Mouse (Mus musculus) lung, adult 2 months (tissue): ENCODE measurements around the gene Mei1.

ENCODE experiments used
- CTCF ChIP-seq: fragments of 200-500 bp; IDR thresholded peaks from 2 replicates; pipeline ENCODE4 v1.5.1; 2011; ENCODE audit warnings: mild to moderate bottlenecking, low read length, control low read depth; ENCODE audit not compliant: insufficient read depth
- POLR2A ChIP-seq: fragments of 200-500 bp; IDR thresholded peaks from 2 replicates; pipeline ENCODE4 v1.6.1; 2011; ENCODE audit warnings: low read depth, mild to moderate bottlenecking, control low read depth, low read length, borderline replicate concordance; ENCODE audit errors: extremely low read depth

DNA sequence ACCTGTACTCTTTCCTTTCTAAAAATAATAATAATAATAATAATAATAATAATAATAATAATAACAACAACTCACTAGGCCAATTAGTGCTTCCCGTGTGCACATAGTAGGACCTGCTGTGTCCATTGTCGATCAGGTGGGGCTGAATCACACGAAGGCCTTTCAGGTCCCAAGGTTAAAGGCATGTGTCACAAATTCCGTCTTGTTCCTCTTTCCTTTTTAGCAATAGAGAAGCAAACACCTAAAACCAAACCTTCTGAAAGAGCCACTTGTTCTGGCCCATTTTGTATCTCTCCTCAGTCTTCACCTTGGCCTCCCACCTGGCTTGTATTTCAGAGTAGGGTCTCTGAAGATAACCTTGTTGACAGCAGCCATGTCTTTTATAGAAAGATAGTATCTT, 81.4 kb downstream of the Mei1 start:
- TF ChIP-seq POLR2A = no peak
- TF ChIP-seq CTCF = no peak
